Mouse (Mus musculus): ENCODE data around the gene Rpsa.

Gene Rpsa

GRCm38 (mm10) chr9:120167826-120168225, 40.3 kb downstream of the Rpsa start:
- no peak for DNase-seq (ENCODE audit: low spot score in 2 of 2)

GRCm38 (mm10) chr9:120171295-120171694, 43.8 kb downstream of the Rpsa start:
- DNase-seq (ENCODE audit: low spot score in 2 of 2) = peak; percentile 17 to 25

- DNase-seq (ENCODE audit: low spot score in 2 of 2) = no peak
Observed at GRCm38 (mm10) chr9:120174436-120175137, 47.1 kb downstream of the Rpsa start.

- DNase-seq (ENCODE audit: low spot score in 2 of 2) = no peak
Observed at GRCm38 (mm10) chr9:120178813-120179212, 51.3 kb downstream of the Rpsa start.
